Mouse (Mus musculus) midbrain, embryonic 10.5 days (tissue): ENCODE results near the gene Ttc8. TPM values are rescaled to one million over a fixed set of nuclear protein-coding genes. Genes with fewer than 3 reads are reported as not detected.
"Not testable (repeated sequence)": the region's sequence is repeated elsewhere in the genome, so short reads cannot be mapped to it uniquely, and the experiment has no call there.

Experiments
- DNase-seq: peaks from one replicate; pipeline ENCODE4 v3.0.0-alpha.2; 2017; ENCODE audit warnings: low spot score
- H3K27ac ChIP-seq: fragments of 300-500 bp; sonication (generic); replicated peaks from 2 replicates; pipeline ENCODE4 v1.5.1; 2016; ENCODE audit warnings: mild to moderate bottlenecking
- H3K27me3 ChIP-seq: fragments of 300-500 bp; sonication (generic); 2 replicates; pipeline ENCODE4 v1.6.1; 2016; ENCODE audit warnings: low read depth, mild to moderate bottlenecking; ENCODE audit not compliant: poor library complexity, severe bottlenecking
- H3K36me3 ChIP-seq: fragments of 300-500 bp; sonication (generic); 2 replicates; pipeline ENCODE4 v1.6.1; 2016; ENCODE audit warnings: mild to moderate bottlenecking, moderate library complexity
- H3K4me1 ChIP-seq: fragments of 300-500 bp; sonication (generic); 2 replicates; pipeline ENCODE4 v1.6.1; 2016
- H3K4me3 ChIP-seq: fragments of 300-500 bp; sonication (generic); 2 replicates; pipeline ENCODE4 v1.5.1; 2016; ENCODE audit warnings: mild to moderate bottlenecking, moderate library complexity
- H3K9me3 ChIP-seq: fragments of 300-500 bp; sonication (generic); replicated peaks from 2 replicates; pipeline ENCODE4 v1.6.1; 2016; ENCODE audit warnings: mild to moderate bottlenecking
- WGBS: fragments of 180-500 bp; shearing (Covaris S2); methylation state at CpG from one replicate; pipeline ENCODE4 v1.1.7; 2016; 5-methylcytosine and 5-hydroxymethylcytosine counted together
- polyA plus RNA-seq: library from polyadenylated mRNA; unstranded; fragments of >200 nt; fragmentation: Nextera tagmentation; extraction: Ambion mirVana; gene quantifications from 2 replicates; pipeline ENCODE4 v1.2.1, GENCODE M21; 2016

Ttc8 gene
- polyA plus RNA-seq, 1 experiment from 2014 or later = 44.3 TPM

- 85% methylated on average over 4 of the region's 4 CpGs for WGBS
- 0 out of 2 replicates have a peak, but pooled peaks cover 2% of the 10 kb centered on the region for H3K9me3 ChIP-seq
- H3K27ac ChIP-seq = no peak overlapping the region
- no peaks in the 10 kb centered on the region for H3K4me1 ChIP-seq
- no peaks in the 10 kb centered on the region for H3K27me3 ChIP-seq
- H3K36me3 ChIP-seq = peaks cover 14% of the 10 kb centered on the region
- no peak for DNase-seq
- H3K4me3 ChIP-seq = no peak overlapping the region
Measured at GRCm38 (mm10) chr12:98931174-98931573, 10.8 kb downstream of the Ttc8 start.

- H3K4me1 ChIP-seq = no peaks in the 10 kb centered on the region
- H3K4me3 ChIP-seq = no peak overlapping the region
- no peaks in the 10 kb centered on the region for H3K27me3 ChIP-seq
- H3K9me3 ChIP-seq = 0 out of 2 replicates have a peak, but pooled peaks cover 4% of the 10 kb centered on the region
- H3K36me3 ChIP-seq = peaks cover 14% of the 10 kb centered on the region
- WGBS = 89% methylated on average over 4 of the region's 4 CpGs
- no peak overlapping the region; the same call in 1 of the 2 replicates for H3K27ac ChIP-seq
- DNase-seq = no peak
Measured at GRCm38 (mm10) chr12:98932441-98932840, 12.1 kb downstream of the Ttc8 start.

GRCm38 (mm10) chr12:98932856-98933255 is 12.5 kb downstream of the Ttc8 start:
- 94% methylated on average over 1 of the region's 1 CpGs for WGBS
- H3K36me3 ChIP-seq = peaks cover 14% of the 10 kb centered on the region
- H3K9me3 ChIP-seq = 0 out of 2 replicates have a peak, but pooled peaks cover 4% of the 10 kb centered on the region
- H3K27me3 ChIP-seq = no peaks in the 10 kb centered on the region
- no peaks in the 10 kb centered on the region for H3K4me1 ChIP-seq
- H3K27ac ChIP-seq = no peak overlapping the region
- no peak for DNase-seq
- H3K4me3 ChIP-seq = no peak overlapping the region

GRCm38 (mm10) chr12:98951295-98951694 is 30.9 kb downstream of the Ttc8 start:
- H3K4me1 ChIP-seq = not testable (repeated sequence)
- WGBS = 79% methylated on average over 5 of the region's 5 CpGs

GRCm38 (mm10) chr12:98956951-98957350 is 36.6 kb downstream of the Ttc8 start:
- no peak overlapping the region for H3K27ac ChIP-seq
- no peaks in the 10 kb centered on the region for H3K4me1 ChIP-seq
- H3K27me3 ChIP-seq = no peaks in the 10 kb centered on the region
- H3K36me3 ChIP-seq = peaks cover 23% of the 10 kb centered on the region
- 97% methylated on average over 2 of the region's 2 CpGs for whole genome bisulfite sequencing
- H3K9me3 ChIP-seq = no peaks in the 10 kb centered on the region
- H3K4me3 ChIP-seq = no peak overlapping the region
- DNase-seq = no peak

More at GRCm38 (mm10) chr12:98951295-98951694, 30.9 kb downstream of the Ttc8 start:
- H3K36me3 ChIP-seq = peaks cover 24% of the 10 kb centered on the region
- not testable (repeated sequence) for H3K4me3 ChIP-seq, H3K27ac ChIP-seq, H3K27me3 ChIP-seq, H3K9me3 ChIP-seq, DNase-seq

- H3K27me3 ChIP-seq = no peaks in the 10 kb centered on the region
- no peak for DNase-seq
- no peak overlapping the region for H3K27ac ChIP-seq
- 93% methylated on average over 11 of the region's 11 CpGs for WGBS
- no peak overlapping the region for H3K4me3 ChIP-seq
- H3K4me1 ChIP-seq = no peaks in the 10 kb centered on the region
- peaks cover 23% of the 10 kb centered on the region for H3K36me3 ChIP-seq
- no peaks in the 10 kb centered on the region for H3K9me3 ChIP-seq
Measured at GRCm38 (mm10) chr12:98957455-98957854, 37.1 kb downstream of the Ttc8 start.

GRCm38 (mm10) chr12:98961008-98961407 is 40.6 kb downstream of the Ttc8 start:
- no peak for DNase-seq
- Histone ChIP-seq H3K4me3 (no peak overlapping the region), H3K27ac (peak overlapping the region; percentile 4; the same call in 1 of the 2 replicates), H3K9me3 (no peaks in the 10 kb centered on the region), H3K36me3 (peaks cover 23% of the 10 kb centered on the region), H3K27me3 (no peaks in the 10 kb centered on the region), H3K4me1 (peaks cover 12% of the 10 kb centered on the region)
- 88% methylated on average over 7 of the region's 7 CpGs for WGBS

- no peak overlapping the region for H3K4me3 ChIP-seq
- WGBS = 91% methylated on average over 4 of the region's 4 CpGs
- no peak overlapping the region for H3K27ac ChIP-seq
- peaks cover 21% of the 10 kb centered on the region for H3K36me3 ChIP-seq
- DNase-seq = no peak
- no peaks in the 10 kb centered on the region for H3K9me3 ChIP-seq
- no peaks in the 10 kb centered on the region for H3K27me3 ChIP-seq
- H3K4me1 ChIP-seq = peaks cover 12% of the 10 kb centered on the region
Measured at GRCm38 (mm10) chr12:98961415-98961814, 41.0 kb downstream of the Ttc8 start.

- Histone ChIP-seq H3K4me1 (peaks cover 14% of the 10 kb centered on the region), H3K36me3 (peaks cover 27% of the 10 kb centered on the region), H3K9me3 (no peaks in the 10 kb centered on the region), H3K4me3 (no peak overlapping the region), H3K27me3 (no peaks in the 10 kb centered on the region), H3K27ac (peak overlapping the region; percentile 33; the same call in 1 of the 2 replicates)
- no peak for DNase-seq
- WGBS = 72% methylated on average over 4 of the region's 4 CpGs
Measured at GRCm38 (mm10) chr12:98965441-98966135, 45.2 kb downstream of the Ttc8 start.

- H3K4me3 ChIP-seq = no peak overlapping the region
- peaks cover 27% of the 10 kb centered on the region for H3K4me1 ChIP-seq
- 98% methylated on average over 3 of the region's 3 CpGs for WGBS
- H3K27me3 ChIP-seq = no peaks in the 10 kb centered on the region
- H3K36me3 ChIP-seq = peaks cover 58% of the 10 kb centered on the region
- no peak for DNase-seq
- H3K27ac ChIP-seq = 0 out of 2 replicates have a peak overlapping the region, but pooled peaks have one; percentile 28
- 0 out of 2 replicates have a peak, but pooled peaks cover 5% of the 10 kb centered on the region for H3K9me3 ChIP-seq
Measured at GRCm38 (mm10) chr12:98972291-98972690, 51.9 kb downstream of the Ttc8 start.

GRCm38 (mm10) chr12:98973461-98973860 is 53.1 kb downstream of the Ttc8 start:
- no peaks in the 10 kb centered on the region for H3K27me3 ChIP-seq
- peaks cover 25% of the 10 kb centered on the region for H3K4me1 ChIP-seq
- peak overlapping the region; percentile 67 for H3K27ac ChIP-seq
- H3K4me3 ChIP-seq = no peak overlapping the region
- H3K36me3 ChIP-seq = peaks cover 66% of the 10 kb centered on the region
- no peak for DNase-seq
- 86% methylated on average over 10 of the region's 10 CpGs for WGBS
- H3K9me3 ChIP-seq = peaks cover 17% of the 10 kb centered on the region

- Histone ChIP-seq H3K36me3 (peaks cover 67% of the 10 kb centered on the region), H3K4me3 (no peak overlapping the region), H3K9me3 (peaks cover 17% of the 10 kb centered on the region), H3K27me3 (no peaks in the 10 kb centered on the region), H3K27ac (peak overlapping the region; percentile 67), H3K4me1 (peaks cover 25% of the 10 kb centered on the region)
- WGBS = 76% methylated on average over 12 of the region's 12 CpGs
- DNase-seq = no peak
Measured at GRCm38 (mm10) chr12:98974157-98974804, 53.9 kb downstream of the Ttc8 start.

GRCm38 (mm10) chr12:98981081-98981480 is 60.7 kb downstream of the Ttc8 start:
- Histone ChIP-seq H3K27ac (no peak overlapping the region), H3K4me3 (no peak overlapping the region), H3K36me3 (peaks cover 94% of the 10 kb centered on the region), H3K9me3 (peaks cover 19% of the 10 kb centered on the region), H3K4me1 (no peaks in the 10 kb centered on the region), H3K27me3 (no peaks in the 10 kb centered on the region)
- 94% methylated on average over 3 of the region's 3 CpGs for WGBS
- no peak for DNase-seq
